Mouse (Mus musculus) cerebellum, adult 2 months (tissue): ENCODE measurements at regions not wholly inside any gene's neighbourhood (a gene's known extent, or its start where the extent isn't known, plus 50 kb on each side); places are given as distances from the start of the nearest gene placed in this dataset.

Experiments used
- CTCF ChIP-seq: fragments of 200-500 bp; IDR thresholded peaks from 2 replicates; pipeline ENCODE4 v1.5.1; 2011; ENCODE audit warnings: low read depth, mild to moderate bottlenecking, control low read depth, low read length, moderate library complexity, borderline replicate concordance; ENCODE audit not compliant: insufficient read depth
- POLR2A ChIP-seq: fragments of 200-500 bp; IDR thresholded peaks from 2 replicates; pipeline ENCODE4 v1.6.1; 2011; ENCODE audit warnings: low read length, control low read depth, borderline replicate concordance; ENCODE audit not compliant: insufficient read depth

DNA sequence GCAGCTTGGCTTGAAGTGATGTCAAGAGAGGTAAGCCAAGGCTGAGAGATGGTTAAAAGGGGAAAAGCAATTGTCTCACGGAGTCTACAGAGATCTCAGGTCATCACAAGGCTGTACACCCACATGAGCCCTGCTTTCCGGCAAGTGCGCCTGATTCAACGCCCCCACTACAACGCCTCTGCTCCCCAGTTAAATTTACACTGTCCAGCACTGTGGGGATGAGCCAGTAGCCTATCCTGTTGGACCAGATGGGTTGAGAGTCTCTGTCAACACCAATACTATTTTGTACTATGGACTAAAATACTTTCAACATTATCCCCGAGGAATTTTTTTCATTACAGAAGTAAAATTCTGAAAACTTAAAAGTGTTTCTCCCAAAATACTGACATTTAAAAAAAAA is 331.8 kb upstream of the G2e3 start:
- no peak for TF ChIP-seq POLR2A
- TF ChIP-seq CTCF, result no peak
